Mouse (Mus musculus): ENCODE data around the gene Wt1. TPM values are rescaled to one million over a fixed set of nuclear protein-coding genes. Genes with fewer than 3 reads are reported as not detected.

Wt1 gene
- total RNA-seq, 4 experiments from 2014 or later, result not detected

- DNase-seq (ENCODE audit: low spot score in 2 of 2), result no peak
Measured at GRCm38 (mm10) chr2:105185140-105185539, 58.8 kb downstream of the Wt1 start.

- DNase-seq (ENCODE audit: low spot score in 2 of 2), result no peak
Measured at GRCm38 (mm10) chr2:105185768-105186529, 59.6 kb downstream of the Wt1 start.

GRCm38 (mm10) chr2:105186591-105186990 lies 60.3 kb downstream of the Wt1 start:
- DNase-seq (ENCODE audit: low spot score in 2 of 2), result no peak

DNA sequence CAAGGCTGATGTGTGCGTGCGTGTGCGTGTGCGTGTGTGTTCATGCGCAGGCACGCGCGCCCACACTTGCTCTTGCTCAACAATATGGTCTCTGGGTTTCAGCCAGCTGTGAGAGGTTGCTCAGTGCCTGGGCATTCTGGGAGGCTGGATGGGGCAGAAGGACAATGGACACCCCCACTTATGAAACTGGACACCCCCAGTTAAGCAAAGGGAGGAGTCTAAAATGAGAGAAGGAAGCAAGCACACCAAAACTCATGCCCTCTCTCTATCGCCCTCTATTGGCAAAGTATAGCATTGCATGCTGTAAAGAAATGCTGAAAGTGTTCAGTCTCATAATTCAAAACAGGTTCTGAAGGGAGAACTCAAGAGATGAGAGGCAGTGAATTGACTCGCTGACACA lies 61.9 kb downstream of the Wt1 start:
- no peak for DNase-seq (ENCODE audit: low spot score in 2 of 2)

DNA sequence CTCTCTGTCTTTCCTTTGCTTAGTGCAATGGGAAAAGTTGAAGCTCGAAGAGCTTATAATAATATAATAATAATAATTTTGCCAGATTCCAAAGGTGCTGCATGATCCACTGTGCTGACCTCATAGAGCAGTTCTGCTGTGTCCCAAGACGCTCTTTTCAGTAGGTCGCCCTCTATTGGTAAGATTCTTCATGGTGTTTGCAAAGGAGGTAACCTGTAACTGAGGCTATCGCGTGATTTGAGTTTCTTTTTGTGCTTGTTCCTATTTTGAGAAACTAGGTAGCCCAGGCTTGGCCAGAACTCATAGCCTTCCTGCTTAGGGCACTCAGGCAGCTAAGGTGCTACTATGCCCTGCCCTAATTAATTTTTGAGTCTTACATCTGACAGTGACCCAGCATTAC lies 63.0 kb downstream of the Wt1 start:
- DNase-seq (ENCODE audit: low spot score in 2 of 2), result no peak

- no peak for DNase-seq (ENCODE audit: low spot score in 2 of 2)
Measured at GRCm38 (mm10) chr2:105200152-105200551, 73.8 kb downstream of the Wt1 start.

DNA sequence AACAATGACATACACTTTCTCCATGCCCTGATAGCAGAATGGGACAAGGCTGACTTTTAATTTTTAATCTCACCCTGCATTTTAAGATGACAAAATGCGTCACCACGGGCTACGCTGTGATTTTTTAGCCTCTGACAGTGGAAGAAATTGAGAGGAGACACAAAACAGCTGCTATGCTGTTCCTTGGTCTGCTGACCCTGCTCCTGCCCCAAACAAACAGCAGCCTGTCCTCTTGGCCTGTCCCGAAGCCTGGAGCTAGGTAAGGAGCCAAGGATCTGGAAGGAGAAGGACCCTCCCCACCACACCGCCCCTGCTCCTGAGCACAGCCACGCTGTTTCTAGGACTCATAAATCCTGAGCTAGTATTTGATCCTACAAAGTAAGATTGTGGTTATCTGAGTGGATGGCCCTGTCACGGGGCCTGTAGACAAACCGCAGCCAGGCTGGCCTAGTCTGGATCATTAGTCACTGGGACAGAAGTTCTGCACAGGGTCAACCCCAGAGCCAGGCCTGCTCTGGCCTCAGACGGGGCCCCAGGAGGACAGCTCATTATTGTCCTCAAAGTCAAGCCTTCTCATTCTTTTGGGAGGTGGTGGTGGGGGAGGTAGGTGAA lies 80.3 kb downstream of the Wt1 start:
- DNase-seq (ENCODE audit: low spot score in 2 of 2), result no peak

GRCm38 (mm10) chr2:105212839-105213238 lies 86.5 kb downstream of the Wt1 start:
- no peak for DNase-seq (ENCODE audit: low spot score in 2 of 2)

DNA sequence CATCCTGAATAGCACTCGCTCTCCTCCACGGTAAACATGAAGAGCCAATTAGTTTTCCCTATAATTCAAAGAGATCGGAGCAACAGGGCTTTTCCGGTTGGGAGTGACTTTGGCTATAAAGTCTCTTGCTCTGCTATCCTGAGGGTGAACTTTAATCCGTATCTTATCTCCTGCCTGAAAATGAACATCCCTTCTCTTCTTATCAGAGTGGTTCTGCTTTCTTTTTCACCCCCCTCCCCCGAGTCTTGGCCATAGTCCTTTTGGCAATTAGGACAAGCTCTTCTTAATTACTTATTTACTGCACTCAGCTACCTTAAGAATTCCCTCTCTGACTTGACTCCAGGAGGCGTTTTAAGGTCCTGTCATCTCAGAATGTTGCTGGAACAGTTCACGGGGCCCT lies 89.6 kb downstream of the Wt1 start:
- no peak for DNase-seq (ENCODE audit: low spot score in 2 of 2)

- no peak for DNase-seq (ENCODE audit: low spot score in 2 of 2)
Measured at GRCm38 (mm10) chr2:105219229-105219628, 92.9 kb downstream of the Wt1 start.

- no peak for DNase-seq (ENCODE audit: low spot score in 2 of 2)
Measured at GRCm38 (mm10) chr2:105219664-105220063, 93.3 kb downstream of the Wt1 start.

- no peak for DNase-seq (ENCODE audit: low spot score in 2 of 2)
Measured at GRCm38 (mm10) chr2:105220738-105221303, 94.5 kb downstream of the Wt1 start.

Other genes starting within 250 kb of the Wt1 start
- 10 to 100 TPM; 92.4 to 98.3 (median 94.6) TPM for gene Eif3m, start 109.4 kb upstream of the Wt1 start, total RNA-seq (2022)
- gene Gm11060, start 34.5 kb upstream of the Wt1 start, total RNA-seq (2022), result not detected
- not detected for gene Them7, start 97.8 kb downstream of the Wt1 start, total RNA-seq (2022)

All from layer of hippocampus, adult 8-10 months (tissue).